Mouse (Mus musculus) ES-E14 (cell line): ENCODE data around the gene Olfr1033.
"Not testable (repeated sequence)": the region's sequence is repeated elsewhere in the genome, so short reads cannot be mapped to it uniquely, and the experiment has no call there.

Source experiments
- CHD2 ChIP-seq: IDR thresholded peaks from 2 replicates; pipeline ENCODE4 v1.6.1; 2014; ENCODE audit warnings: mild to moderate bottlenecking, low read depth, low read length, inconsistent platforms
- ZC3H11A ChIP-seq: IDR thresholded peaks from 2 replicates; pipeline ENCODE4 v1.6.1; 2012; ENCODE audit warnings: low read depth, mild to moderate bottlenecking, inconsistent platforms, low read length, borderline replicate concordance
- ZNF384 ChIP-seq: IDR thresholded peaks from 2 replicates; pipeline ENCODE4 v1.6.1; 2012; ENCODE audit warnings: low read depth, low read length, inconsistent platforms

- not testable (repeated sequence) for TF ChIP-seq ZC3H11A, ZNF384, CHD2
These were observed 30.3 kb downstream of the Olfr1033 start for GRCm38 (mm10) chr2:86050777-86051176.
